Mouse (Mus musculus): ENCODE measurements around the gene Mtmr4. TPM values are rescaled to one million over a fixed set of nuclear protein-coding genes. Genes with fewer than 3 reads are reported as not detected.

The Mtmr4 gene
- total RNA-seq, 2 experiments from 2014 or later: 83.5 to 86.6 TPM

DNA sequence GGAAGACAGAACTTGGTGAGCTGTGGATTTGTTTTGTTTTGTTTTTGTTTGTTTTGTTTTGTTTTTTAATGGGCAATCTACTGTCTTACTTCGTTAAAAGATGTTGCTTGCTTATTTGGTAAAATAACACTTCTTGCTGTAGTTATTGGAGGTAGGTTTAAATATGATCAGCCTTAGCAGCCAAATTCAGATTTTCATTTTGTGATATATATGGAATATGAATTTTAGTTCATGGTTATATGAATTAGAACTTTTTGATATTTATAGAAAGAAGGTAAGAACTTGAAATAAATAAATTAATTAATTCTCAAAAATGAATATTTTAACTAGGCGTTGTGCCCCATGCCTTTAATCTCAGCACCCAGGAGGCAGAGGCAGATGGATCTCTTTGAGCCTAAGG is 73.7 kb downstream of the Mtmr4 start:
- no peak for DNase-seq (ENCODE audit: low spot score in 2 of 2)
- intact Hi-C loops (cut with DNase I): no loop called here

Other genes with a start within 250 kb of the Mtmr4 start
- 100 to 1,000 TPM; 189 to 194 TPM for gene Ppm1e, start 233.1 kb upstream of the Mtmr4 start, total RNA-seq (2021)
- gene Rad51c, start 187.2 kb upstream of the Mtmr4 start, total RNA-seq (2021): 1 to 10 TPM; 4.7 to 5.5 TPM
- under 1 TPM; 0.19 to 0.92 TPM for gene Tex14, start 187.1 kb upstream of the Mtmr4 start, total RNA-seq (2021)
- under 1 TPM in 1 of 2 experiments, not detected in 1; 0.17 TPM for gene Gm11492, start 25.5 kb upstream of the Mtmr4 start, total RNA-seq (2021)
- 100 to 1,000 TPM in 1 of 2 experiments, 10 to 100 TPM in 1; 95.3 to 109 TPM for gene Sept4, start 23.3 kb upstream of the Mtmr4 start, total RNA-seq (2021)
- gene Hsf5, start 25.0 kb downstream of the Mtmr4 start, total RNA-seq (2021): under 1 TPM; 0.46 to 0.66 TPM
- 1 to 10 TPM; 2.6 to 4.1 TPM for gene Rnf43, start 70.6 kb downstream of the Mtmr4 start, total RNA-seq (2021)
- gene Supt4a, start 145.4 kb downstream of the Mtmr4 start, total RNA-seq (2021): 10 to 100 TPM; 60.6 to 67.6 TPM
- gene Tspoap1, start 168.4 kb downstream of the Mtmr4 start, total RNA-seq (2021): 100 to 1,000 TPM; 154 to 162 TPM
- gene Mpo, start 201.4 kb downstream of the Mtmr4 start, total RNA-seq (2021): not detected
- gene Lpo, start 236.1 kb downstream of the Mtmr4 start, total RNA-seq (2021): under 1 TPM; 0.36 to 0.68 TPM